Mouse (Mus musculus) cerebellum, adult 2 months (tissue): Measurements from ENCODE around the gene Pfkfb3.

Source experiments
- CTCF ChIP-seq: fragments of 200-500 bp; IDR thresholded peaks from 2 replicates; pipeline ENCODE4 v1.5.1; 2011; ENCODE audit warnings: low read depth, mild to moderate bottlenecking, control low read depth, low read length, moderate library complexity, borderline replicate concordance; ENCODE audit not compliant: insufficient read depth
- POLR2A ChIP-seq: fragments of 200-500 bp; IDR thresholded peaks from 2 replicates; pipeline ENCODE4 v1.6.1; 2011; ENCODE audit warnings: low read length, control low read depth, borderline replicate concordance; ENCODE audit not compliant: insufficient read depth

DNA sequence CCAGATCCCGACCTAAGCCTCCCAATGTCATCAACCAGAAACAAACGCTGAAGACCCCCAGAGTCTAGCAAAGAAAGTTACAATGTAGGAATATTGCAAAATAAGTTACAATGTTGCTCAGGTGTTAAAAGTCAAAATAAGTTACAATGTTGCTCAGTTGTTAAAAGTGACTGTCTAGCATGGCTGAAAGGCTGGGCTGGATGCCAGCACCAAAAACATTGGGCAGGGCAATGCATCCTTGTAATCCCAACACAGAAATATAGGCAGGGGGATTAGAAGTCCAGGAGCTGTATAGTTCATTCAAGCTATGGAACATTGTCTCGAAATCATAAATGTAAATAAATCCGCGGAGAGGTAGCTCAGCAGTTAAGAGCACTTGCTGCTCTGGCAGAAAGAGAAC, 61.0 kb downstream of the Pfkfb3 start:
- TF ChIP-seq CTCF (no peak), POLR2A (no peak)
